Mouse (Mus musculus) embryonic fibroblast, embryonic 13.5 days (primary cell): ENCODE measurements at regions not wholly inside any gene's neighbourhood (a gene's known extent, or its start where the extent isn't known, plus 50 kb on each side); places are given as distances from the start of the nearest gene placed in this dataset.

ENCODE experiments used
- CTCF ChIP-seq: IDR thresholded peaks from 2 replicates; pipeline ENCODE4 v1.5.1; 2011; ENCODE audit warnings: mild to moderate bottlenecking, control low read depth, low read length, moderate library complexity, borderline replicate concordance; ENCODE audit not compliant: insufficient read depth
- POLR2A ChIP-seq: IDR thresholded peaks from 2 replicates; pipeline ENCODE4 v1.6.1; 2011; ENCODE audit warnings: low read depth, mild to moderate bottlenecking, control low read depth, low read length, moderate library complexity

DNA sequence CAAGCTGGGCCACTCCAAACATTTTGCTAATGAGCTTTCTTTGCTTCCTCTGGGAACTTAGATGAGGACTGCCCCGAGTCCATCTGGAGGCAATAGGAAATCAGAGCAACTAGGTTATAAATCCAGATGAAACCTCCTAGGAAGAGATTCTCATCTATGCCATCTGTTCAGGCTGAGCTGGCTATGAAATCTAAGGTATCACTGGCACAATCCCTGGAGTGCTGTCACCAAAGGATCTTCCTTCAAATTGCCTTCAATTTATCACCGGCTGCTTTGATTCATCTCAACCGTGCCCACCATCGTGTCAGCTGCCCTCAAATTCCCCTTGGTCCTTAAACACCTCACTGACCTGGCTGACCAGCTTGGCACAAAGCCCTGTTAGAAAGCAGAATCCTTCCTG, 87.8 kb upstream of the Krr1 start:
- no peak for TF ChIP-seq CTCF
- no peak for TF ChIP-seq POLR2A
